Mouse (Mus musculus) telencephalon, adult 2 months (tissue): ENCODE results near the gene Mpig6b.

Experiments used
- DNase-seq: peaks from one replicate; pipeline ENCODE4 v3.0.0-alpha.2; 2011; ENCODE audit warnings: low read depth, low spot score

Mpig6b gene

GRCm38 (mm10) chr17:35085208-35085865 is 19.4 kb upstream of the Mpig6b start, which contains the start of gene Ly6g6f:
Gene Ly6g6f (minus strand): TSS chr17:35085610.
- no peak for DNase-seq

GRCm38 (mm10) chr17:35083929-35084497 is 18.0 kb upstream of the Mpig6b start:
- DNase-seq: no peak

GRCm38 (mm10) chr17:35082841-35083576 is 17.0 kb upstream of the Mpig6b start:
- DNase-seq: no peak

- no peak for DNase-seq
Measured at GRCm38 (mm10) chr17:35080710-35081109, 14.7 kb upstream of the Mpig6b start.

- DNase-seq: no peak
Measured at GRCm38 (mm10) chr17:35080248-35080647, 14.3 kb upstream of the Mpig6b start.

- no peak for DNase-seq
Measured at GRCm38 (mm10) chr17:35079778-35080177, 13.8 kb upstream of the Mpig6b start.

GRCm38 (mm10) chr17:35077786-35078233 is 11.8 kb upstream of the Mpig6b start, which contains the start of gene Ly6g6d:
Gene Ly6g6d (minus strand): TSS chr17:35078065.
- DNase-seq: no peak

- DNase-seq: no peak
Measured at GRCm38 (mm10) chr17:35077285-35077684, 11.3 kb upstream of the Mpig6b start.

- no peak for DNase-seq
Measured at GRCm38 (mm10) chr17:35076507-35077176, 10.7 kb upstream of the Mpig6b start, which contains the start of gene Ly6g6e. Gene Ly6g6e (plus strand): TSS chr17:35076902.

- no peak for DNase-seq
Measured at GRCm38 (mm10) chr17:35074097-35074496, 8.1 kb upstream of the Mpig6b start.

- DNase-seq: no peak
Measured at GRCm38 (mm10) chr17:35071454-35071853, 5.5 kb upstream of the Mpig6b start.

GRCm38 (mm10) chr17:35070556-35071229 is 4.7 kb upstream of the Mpig6b start:
- no peak for DNase-seq

- DNase-seq: no peak
Measured at GRCm38 (mm10) chr17:35068213-35068914, 2.4 kb upstream of the Mpig6b start.

- DNase-seq: no peak
Measured at GRCm38 (mm10) chr17:35064951-35065947, 735 bp downstream of the Mpig6b start, which contains the start of gene Ly6g6c. Gene Ly6g6c (plus strand): TSS chr17:35065388.

GRCm38 (mm10) chr17:35064378-35064877 is 1.6 kb downstream of the Mpig6b start:
- DNase-seq: no peak

GRCm38 (mm10) chr17:35063466-35063865 is 2.5 kb downstream of the Mpig6b start:
- DNase-seq: no peak

GRCm38 (mm10) chr17:35061299-35061698 is 4.7 kb downstream of the Mpig6b start:
- no peak for DNase-seq

- DNase-seq: no peak
Measured at GRCm38 (mm10) chr17:35060737-35061297, 5.2 kb downstream of the Mpig6b start.

GRCm38 (mm10) chr17:35060071-35060470 is 5.9 kb downstream of the Mpig6b start:
- no peak for DNase-seq
